Comparison of ENCODE assay signal across 22 mouse cellular contexts in the genomic region with DNA sequence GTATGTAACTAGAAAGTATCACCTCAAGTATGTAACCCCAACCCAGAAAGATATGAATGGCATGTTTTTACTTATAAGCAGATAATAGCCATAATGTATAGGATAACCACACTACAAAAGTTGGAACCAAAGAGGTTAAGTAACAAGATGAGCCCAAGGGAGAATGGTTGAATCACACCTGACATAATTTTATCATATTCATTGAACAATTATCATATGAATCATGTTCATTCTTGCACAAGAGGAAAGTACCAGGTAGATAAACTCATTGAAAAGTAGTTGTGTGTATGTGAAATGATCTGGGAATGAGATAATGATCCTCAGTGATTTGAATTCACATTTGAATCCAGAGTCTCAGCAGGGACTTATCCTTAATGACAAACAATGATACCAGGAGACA. TPM values are rescaled to one million over a fixed set of nuclear protein-coding genes. Genes with fewer than 3 reads are reported as not detected.
DNase-seq lines count a peak whose midpoint lies in the region; ATAC-seq lines count a peak whose summit lies in the region.
"Had no signal": no experiment of that assay in that cellular context is flagged by ENCODE, and none has a peak within 500 bp of the region (broad histone marks: within the 10 kb centered on the region; RNA-seq: fewer than 3 reads in every experiment).

A gene (plus strand): TSS at position 301 of the 400 bp plus-strand sequence.

- peak; percentile 9 for DNase-seq in R1 (ENCODE audit: low read depth, low spot score)
- DNase-seq: adrenal gland, adult 2 months; adrenal gland, adult 8-10 months; adrenal gland, postnatal 10 days; adrenal gland, postnatal 14 days; adrenal gland, postnatal 25 days; adrenal gland, postnatal 36 days; B cell, adult 2 months; cerebellum, adult 11 months; cerebellum, adult 11-12 months; cerebellum, adult 18-20 months; cerebellum, adult 2 months; cerebellum, adult 8-10 months had no signal

- ATAC-seq in erythroid progenitor cell, adult 5-6 weeks (replicated peaks; ENCODE audit: low FRiP score, poor library complexity, severe bottlenecking), result no peak
- ATAC-seq: activated CD4-positive, CD25-positive, alpha-beta regulatory T cell, adult 4 months; CD4-positive, CD25-positive, alpha-beta regulatory T cell, adult 4 months; Patski had no signal

RNA-seq across cellular contexts. Expression of the gene that starts here (rescaled TPM):
- total RNA-seq in erythroid progenitor cell, adult 5-6 weeks (2015; ENCODE audit: low replicate concordance), result not detected in 2 replicates
- not detected in 2 replicates for total RNA-seq in erythroid progenitor cell, adult 5-6 weeks (2017; ENCODE audit: low replicate concordance)
- total RNA-seq: adrenal gland, adult 18-20 months; adrenal gland, adult 2 months; adrenal gland, adult 8-10 months; adrenal gland, postnatal 10 days; adrenal gland, postnatal 14 days; adrenal gland, postnatal 25 days; adrenal gland, postnatal 36 days; adrenal gland, postnatal 4 days; CH12.LX; ES-E14; MEL had no signal
